Mouse (Mus musculus) forebrain, embryonic 16.5 days (tissue): ENCODE data around the gene Lyzl4. TPM values are rescaled to one million over a fixed set of nuclear protein-coding genes. Genes with fewer than 3 reads are reported as not detected.

Source experiments
- ATAC-seq: fragments of 200-750 bp; cut with Nextera tagmentation; 2 replicates; pipeline ENCODE4 v1.8.0; 2017; ENCODE audit warnings: mild to moderate bottlenecking, moderate library complexity
- H3K27ac ChIP-seq: fragments of 300-500 bp; sonication (generic); 2 replicates; pipeline ENCODE4 v1.5.1; 2014; ENCODE audit warnings: low read length, control low read depth
- H3K27me3 ChIP-seq: fragments of 300-500 bp; sonication (generic); replicated peaks from 2 replicates; pipeline ENCODE4 v1.6.1; 2014; ENCODE audit warnings: low read length; ENCODE audit not compliant: control insufficient read depth, insufficient read depth
- H3K36me3 ChIP-seq: fragments of 300-500 bp; sonication (generic); 2 replicates; pipeline ENCODE4 v1.6.1; 2014; ENCODE audit not compliant: control insufficient read depth, insufficient read depth
- H3K4me1 ChIP-seq: fragments of 300-500 bp; sonication (generic); replicated peaks from 2 replicates; pipeline ENCODE4 v1.6.1; 2014; ENCODE audit warnings: low read length; ENCODE audit not compliant: control insufficient read depth, insufficient read depth
- H3K4me2 ChIP-seq: fragments of 300-500 bp; sonication (generic); 2 replicates; pipeline ENCODE4 v1.6.1; 2014; ENCODE audit warnings: mild to moderate bottlenecking, low read length, control low read depth
- H3K4me3 ChIP-seq: fragments of 300-500 bp; sonication (generic); replicated peaks from 2 replicates; pipeline ENCODE4 v1.5.1; 2014; ENCODE audit warnings: mild to moderate bottlenecking, low read length, control low read depth
- H3K9ac ChIP-seq: fragments of 300-500 bp; sonication (generic); replicated peaks from 2 replicates; pipeline ENCODE4 v1.6.1; 2014; ENCODE audit warnings: low read depth, low read length, control low read depth
- H3K9me3 ChIP-seq: fragments of 300-500 bp; sonication (generic); 2 replicates; pipeline ENCODE4 v1.6.1; 2016; ENCODE audit warnings: low read length; ENCODE audit not compliant: control insufficient read depth
- WGBS: fragments of 180-500 bp; shearing (Covaris S2); extraction: QIAGEN DNeasy Blood & Tissue Kit; methylation state at CpG from one replicate; pipeline ENCODE4 v1.1.7; 2014; 5-methylcytosine and 5-hydroxymethylcytosine counted together
- polyA plus RNA-seq: library from polyadenylated mRNA; unstranded; fragments of >200 nt; fragmentation: Nextera tagmentation; extraction: Ambion mirVana; gene quantifications from 2 replicates; pipeline ENCODE4 v1.2.1, GENCODE M21; 2015

The Lyzl4 gene
- polyA plus RNA-seq, 1 experiment from 2014 or later, result not detected

DNA sequence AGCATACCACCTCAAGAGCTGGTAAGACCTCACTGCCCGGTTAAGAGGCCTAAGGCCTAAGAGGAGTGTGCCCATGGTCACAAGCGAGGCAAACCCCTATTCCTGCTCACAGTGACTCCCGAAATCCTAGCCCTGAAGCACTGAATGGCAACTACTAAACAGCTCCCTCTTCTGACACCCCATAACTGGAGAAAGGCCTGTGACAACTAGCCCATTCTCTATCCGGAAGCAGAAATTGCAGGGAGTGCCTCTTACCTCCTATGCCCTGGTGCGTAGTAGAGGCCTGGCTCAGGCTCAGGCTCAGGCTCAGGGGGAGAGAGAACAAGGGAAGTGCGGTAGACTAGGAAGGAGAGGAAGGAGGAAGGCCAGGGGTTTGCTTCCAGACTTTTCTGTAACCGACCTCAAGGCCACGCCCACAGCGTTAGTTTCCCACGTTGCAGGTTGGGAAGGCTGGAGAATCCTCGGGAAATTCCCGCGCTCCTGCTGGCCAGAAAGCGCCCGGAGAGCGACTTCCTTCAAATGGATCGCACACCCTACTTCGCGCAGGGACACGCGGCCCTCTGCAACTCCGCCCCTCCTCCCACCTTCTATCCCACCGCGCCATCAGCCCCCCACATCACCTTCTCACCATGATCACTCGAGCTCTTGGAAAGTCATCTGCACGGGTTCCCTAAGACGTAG is 521 bp downstream of the Lyzl4 start:
- ATAC-seq, result 0 out of 2 replicates have a peak, but pooled peaks have one; percentile 6
- Histone ChIP-seq H3K27ac (no peak overlapping the region), H3K4me2 (peak overlapping the region; percentile 90), H3K4me1 (peaks cover 20% of the 10 kb centered on the region), H3K9me3 (no peaks in the 10 kb centered on the region), H3K4me3 (peak overlapping the region; percentile 58), H3K9ac (peak overlapping the region; percentile 64), H3K36me3 (no peaks in the 10 kb centered on the region), H3K27me3 (peaks cover 20% of the 10 kb centered on the region)
- 15% methylated on average over 27 of the region's 27 CpGs for WGBS

DNA sequence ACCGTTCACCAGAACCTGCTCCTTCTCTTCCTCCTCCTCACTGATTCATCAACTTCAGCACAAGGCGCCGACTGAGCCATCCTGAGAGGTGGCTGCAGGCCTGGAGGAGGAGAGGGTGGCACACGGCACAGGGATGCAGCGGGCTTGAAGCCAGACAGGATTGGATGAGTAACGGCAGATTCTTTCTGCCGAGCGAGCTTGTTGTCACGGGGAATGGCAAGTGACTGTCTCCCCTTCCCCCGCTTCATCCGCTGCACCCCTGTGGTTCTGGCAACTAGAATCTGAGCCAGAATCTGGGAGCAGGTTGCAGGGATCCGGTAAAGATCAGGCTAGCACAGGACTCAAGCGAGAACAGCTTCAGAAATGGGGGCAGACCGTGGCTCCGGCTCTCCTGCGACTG is 2.1 kb downstream of the Lyzl4 start:
- WGBS, result 43% methylated on average over 16 of the region's 16 CpGs
- H3K4me1 ChIP-seq, result peaks cover 20% of the 10 kb centered on the region
- H3K27me3 ChIP-seq, result peaks cover 20% of the 10 kb centered on the region
- H3K4me3 ChIP-seq, result no peak overlapping the region
- no peaks in the 10 kb centered on the region for H3K36me3 ChIP-seq
- no peak overlapping the region for H3K27ac ChIP-seq
- 0 out of 2 replicates have a peak overlapping the region, but pooled peaks have one; percentile 8 for H3K9ac ChIP-seq
- ATAC-seq, result no peak
- H3K9me3 ChIP-seq, result no peaks in the 10 kb centered on the region
- no peak overlapping the region for H3K4me2 ChIP-seq

DNA sequence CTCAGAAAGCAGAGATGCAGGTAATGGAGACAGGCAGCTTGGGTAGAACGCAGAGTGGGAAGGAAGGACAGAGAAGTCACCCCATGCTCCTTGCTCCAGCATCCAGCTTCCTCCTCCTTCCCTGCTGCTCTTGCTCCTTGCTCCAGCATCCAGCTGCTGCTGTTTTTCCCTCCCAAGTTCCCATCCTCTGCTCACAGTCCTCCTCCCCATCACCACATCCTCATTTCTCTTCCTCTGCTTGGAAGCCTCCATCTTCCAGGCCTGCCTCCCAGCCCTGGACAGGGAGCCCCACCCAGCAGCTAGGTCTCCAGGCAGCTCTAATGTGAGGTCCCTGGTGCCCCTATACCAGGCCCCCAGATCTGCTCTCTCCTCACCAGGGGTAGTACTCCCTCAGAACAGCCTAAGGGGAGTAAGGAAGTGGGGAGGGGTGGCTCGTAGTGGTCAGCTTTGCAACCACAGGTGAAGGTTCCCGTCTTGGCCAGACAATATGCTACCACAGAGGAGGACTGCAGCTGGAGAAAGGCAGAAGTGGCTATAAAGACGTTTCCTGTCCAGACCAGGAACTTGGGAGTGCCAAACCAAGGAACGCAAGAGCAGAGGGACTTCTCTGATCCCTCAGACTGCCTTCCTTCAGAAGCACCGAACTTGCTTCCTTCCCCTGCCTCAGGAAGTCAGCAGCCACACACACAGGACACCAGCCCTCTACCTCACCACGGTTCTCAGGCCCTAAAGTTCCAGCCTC is 5.9 kb downstream of the Lyzl4 start:
- ATAC-seq, result no peak
- no peak overlapping the region for H3K4me3 ChIP-seq
- H3K36me3 ChIP-seq, result no peaks in the 10 kb centered on the region
- WGBS, result 63% methylated on average over 7 of the region's 7 CpGs
- H3K4me2 ChIP-seq, result no peak overlapping the region
- H3K9ac ChIP-seq, result no peak overlapping the region
- no peaks in the 10 kb centered on the region for H3K9me3 ChIP-seq
- H3K27ac ChIP-seq, result no peak overlapping the region
- peaks cover 7% of the 10 kb centered on the region; the same call in 1 of the 2 replicates for H3K27me3 ChIP-seq
- H3K4me1 ChIP-seq, result peaks cover 3% of the 10 kb centered on the region

DNA sequence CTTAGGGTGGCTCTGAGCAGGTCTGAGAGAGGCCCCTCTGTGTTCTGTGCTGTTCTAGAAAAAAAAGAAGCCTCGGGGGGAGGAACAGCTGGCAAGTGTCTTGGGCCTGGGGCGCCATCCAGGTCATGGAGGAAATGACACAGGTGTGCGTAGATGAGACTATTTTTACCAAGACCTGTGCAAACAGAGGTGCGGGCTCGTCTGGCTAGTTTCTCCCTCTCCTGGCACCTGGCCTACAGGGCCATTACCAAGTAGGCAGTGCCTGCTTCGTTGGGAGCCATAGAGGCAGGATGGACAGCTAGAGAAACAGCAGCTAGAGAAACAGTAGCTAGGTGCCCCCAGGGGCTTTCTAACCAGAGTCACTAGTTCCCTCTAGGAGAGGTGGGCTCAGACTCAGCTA is 8.6 kb downstream of the Lyzl4 start:
- Histone ChIP-seq H3K4me3 (no peak overlapping the region), H3K4me2 (no peak overlapping the region), H3K27ac (no peak overlapping the region), H3K27me3 (no peaks in the 10 kb centered on the region), H3K36me3 (no peaks in the 10 kb centered on the region), H3K4me1 (no peaks in the 10 kb centered on the region), H3K9ac (no peak overlapping the region), H3K9me3 (no peaks in the 10 kb centered on the region)
- 84% methylated on average over 6 of the region's 6 CpGs for WGBS
- ATAC-seq, result no peak

DNA sequence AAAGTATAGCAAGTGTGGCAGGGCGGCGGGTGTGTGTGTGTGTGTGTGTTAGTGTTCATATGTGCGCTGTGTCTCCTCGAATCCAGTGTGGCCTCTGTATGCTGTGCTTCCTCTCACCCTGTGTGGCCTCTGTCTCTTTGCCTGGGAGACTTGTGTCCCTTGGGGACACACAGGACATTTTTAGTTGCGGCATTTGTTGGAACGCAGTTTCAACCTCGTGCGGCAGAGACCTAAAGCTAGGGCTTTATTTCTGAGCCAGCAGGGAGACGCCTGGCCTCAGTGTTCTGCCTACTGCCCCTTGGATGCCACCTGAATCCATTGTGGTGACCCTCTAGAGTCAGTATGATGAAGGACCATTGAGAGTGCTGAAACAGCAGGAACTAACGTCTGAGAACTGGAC is 9.0 kb downstream of the Lyzl4 start:
- H3K4me3 ChIP-seq, result no peak overlapping the region
- 86% methylated on average over 10 of the region's 10 CpGs for WGBS
- H3K4me1 ChIP-seq, result no peaks in the 10 kb centered on the region
- no peak overlapping the region for H3K4me2 ChIP-seq
- ATAC-seq, result no peak
- H3K27me3 ChIP-seq, result no peaks in the 10 kb centered on the region
- no peak overlapping the region for H3K27ac ChIP-seq
- H3K36me3 ChIP-seq, result no peaks in the 10 kb centered on the region
- no peak overlapping the region for H3K9ac ChIP-seq
- no peaks in the 10 kb centered on the region for H3K9me3 ChIP-seq

DNA sequence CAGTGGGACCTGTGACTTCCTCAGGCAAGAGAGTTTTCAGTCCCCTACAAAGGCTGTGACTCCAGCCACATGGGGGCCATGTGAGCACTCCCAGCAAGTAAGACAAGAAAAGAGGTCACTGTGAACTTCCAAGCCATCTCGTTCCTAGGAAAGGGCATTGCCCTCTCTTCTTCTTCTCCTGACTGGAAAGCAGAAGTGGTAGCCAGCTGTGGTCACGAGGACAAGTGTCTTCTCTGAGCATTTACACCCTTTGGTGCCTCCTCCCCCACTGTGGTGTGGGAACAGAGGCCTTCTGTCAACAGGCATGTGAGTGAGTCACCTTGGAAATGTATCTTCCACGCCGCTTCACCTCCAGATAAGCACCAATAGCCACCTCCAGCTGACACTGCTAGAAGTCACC is 9.9 kb downstream of the Lyzl4 start:
- no peak overlapping the region for H3K9ac ChIP-seq
- ATAC-seq, result no peak
- 70% methylated on average over 4 of the region's 4 CpGs for WGBS

DNA sequence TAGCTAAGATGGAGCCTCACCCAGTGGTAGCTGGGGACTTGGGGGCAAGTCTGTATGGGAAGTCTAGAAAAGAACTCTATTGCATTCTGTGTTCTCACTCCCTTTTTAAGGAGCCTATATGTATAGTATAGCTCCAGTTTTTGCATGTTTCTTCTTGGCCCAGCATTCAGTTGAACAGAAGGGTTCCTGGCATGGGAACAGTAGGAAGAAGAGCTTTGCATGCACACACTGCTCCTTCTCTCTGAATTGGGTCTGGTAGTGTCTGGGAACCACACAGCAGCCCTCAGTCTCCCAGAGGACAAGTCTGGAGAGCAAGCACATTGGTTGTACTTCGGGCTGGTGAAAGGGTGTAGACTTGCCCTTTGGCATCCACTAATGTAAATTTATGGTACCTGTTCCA is 11.3 kb downstream of the Lyzl4 start:
- no peak for ATAC-seq
- H3K27me3 ChIP-seq, result no peaks in the 10 kb centered on the region
- no peak overlapping the region for H3K4me2 ChIP-seq
- no peaks in the 10 kb centered on the region for H3K9me3 ChIP-seq
- H3K4me1 ChIP-seq, result no peaks in the 10 kb centered on the region
- H3K4me3 ChIP-seq, result no peak overlapping the region
- no peak overlapping the region for H3K27ac ChIP-seq
- no peaks in the 10 kb centered on the region for H3K36me3 ChIP-seq
- 86% methylated on average over 1 of the region's 1 CpGs for WGBS
- no peak overlapping the region for H3K9ac ChIP-seq

More for the DNA sequence above, 9.9 kb downstream of the Lyzl4 start:
- Histone ChIP-seq H3K9me3 (no peaks in the 10 kb centered on the region), H3K36me3 (no peaks in the 10 kb centered on the region), H3K4me2 (no peak overlapping the region), H3K4me1 (no peaks in the 10 kb centered on the region), H3K4me3 (no peak overlapping the region), H3K27ac (no peak overlapping the region), H3K27me3 (no peaks in the 10 kb centered on the region)

DNA sequence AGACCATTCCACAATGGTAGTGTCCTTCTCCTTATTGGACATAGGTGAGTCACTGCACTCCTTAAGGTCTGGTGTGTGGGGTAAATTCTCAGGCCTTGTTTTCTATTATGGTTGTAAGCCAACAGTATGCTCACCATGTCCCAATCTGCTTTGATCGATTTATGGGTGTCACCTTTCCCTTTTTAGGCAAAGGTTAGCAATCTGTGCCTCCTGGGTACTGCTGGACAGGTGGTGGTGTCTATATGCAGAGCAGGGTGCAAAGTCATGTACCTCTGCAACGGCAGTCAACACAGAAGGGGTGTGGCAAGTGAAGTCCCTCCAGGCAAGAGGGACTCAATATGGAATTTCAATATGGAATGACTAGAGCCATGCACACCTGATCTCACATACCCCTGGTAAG is 17.0 kb downstream of the Lyzl4 start:
- Histone ChIP-seq H3K36me3 (no peaks in the 10 kb centered on the region), H3K27ac (no peak overlapping the region), H3K4me2 (no peak overlapping the region), H3K4me1 (no peaks in the 10 kb centered on the region), H3K9me3 (no peaks in the 10 kb centered on the region), H3K9ac (no peak overlapping the region), H3K4me3 (no peak overlapping the region), H3K27me3 (no peaks in the 10 kb centered on the region)
- no peak for ATAC-seq
- 90% methylated on average over 2 of the region's 2 CpGs for WGBS

DNA sequence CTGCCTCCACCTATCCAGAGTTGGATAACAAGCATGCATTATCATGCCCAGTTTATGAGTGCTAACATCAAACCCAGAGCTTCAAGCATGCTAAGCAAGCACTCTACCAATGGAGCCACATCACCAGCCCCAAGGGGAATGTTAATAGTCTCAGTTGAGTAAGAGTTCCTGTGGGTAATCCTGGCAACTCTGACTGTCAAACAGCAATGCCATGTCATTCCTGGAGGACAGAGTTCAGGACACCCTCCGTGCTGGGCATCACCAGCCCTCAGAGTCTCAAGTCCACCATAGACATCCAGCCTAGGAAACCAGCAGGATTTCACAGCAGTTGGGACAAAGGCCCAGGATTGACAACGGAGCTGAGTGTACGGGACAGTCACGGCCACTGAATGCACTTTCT is 18.7 kb downstream of the Lyzl4 start:
- no peak overlapping the region for H3K4me2 ChIP-seq
- H3K36me3 ChIP-seq, result no peaks in the 10 kb centered on the region
- H3K27me3 ChIP-seq, result no peaks in the 10 kb centered on the region
- no peaks in the 10 kb centered on the region for H3K9me3 ChIP-seq
- no peak overlapping the region for H3K4me3 ChIP-seq
- no peak overlapping the region for H3K9ac ChIP-seq
- WGBS, result 89% methylated on average over 4 of the region's 4 CpGs
- ATAC-seq, result no peak
- H3K27ac ChIP-seq, result no peak overlapping the region
- H3K4me1 ChIP-seq, result no peaks in the 10 kb centered on the region
